Mouse (Mus musculus) cortical plate, adult 2 months (tissue): ENCODE data around the gene Vmn1r19.

Experiments
- CTCF ChIP-seq: fragments of 200-500 bp; IDR thresholded peaks from 2 replicates; pipeline ENCODE4 v1.5.1; 2011; ENCODE audit warnings: mild to moderate bottlenecking, control low read depth, low read length; ENCODE audit not compliant: insufficient read depth; ENCODE audit errors: extremely low read depth
- POLR2A ChIP-seq: fragments of 200-500 bp; IDR thresholded peaks from 2 replicates; pipeline ENCODE4 v1.6.1; 2011; ENCODE audit warnings: mild to moderate bottlenecking, low read length, control low read depth; ENCODE audit not compliant: insufficient read depth; ENCODE audit errors: extremely low read depth

- TF ChIP-seq CTCF, result no peak
- TF ChIP-seq POLR2A, result no peak
Observed at GRCm38 (mm10) chr6:57428630-57429029, 25.1 kb downstream of the Vmn1r19 start, which contains the start of gene Vmn1r20.
